Mouse (Mus musculus) frontal cortex, postnatal 25 days (tissue): ENCODE measurements around the gene Unc119.

ENCODE experiments used
- DNase-seq, 2 experiments: peaks; one replicate each; pipeline ENCODE4 v3.0.0; 2022; ENCODE audit warnings: low spot score in 2 of 2

Unc119 gene

DNA sequence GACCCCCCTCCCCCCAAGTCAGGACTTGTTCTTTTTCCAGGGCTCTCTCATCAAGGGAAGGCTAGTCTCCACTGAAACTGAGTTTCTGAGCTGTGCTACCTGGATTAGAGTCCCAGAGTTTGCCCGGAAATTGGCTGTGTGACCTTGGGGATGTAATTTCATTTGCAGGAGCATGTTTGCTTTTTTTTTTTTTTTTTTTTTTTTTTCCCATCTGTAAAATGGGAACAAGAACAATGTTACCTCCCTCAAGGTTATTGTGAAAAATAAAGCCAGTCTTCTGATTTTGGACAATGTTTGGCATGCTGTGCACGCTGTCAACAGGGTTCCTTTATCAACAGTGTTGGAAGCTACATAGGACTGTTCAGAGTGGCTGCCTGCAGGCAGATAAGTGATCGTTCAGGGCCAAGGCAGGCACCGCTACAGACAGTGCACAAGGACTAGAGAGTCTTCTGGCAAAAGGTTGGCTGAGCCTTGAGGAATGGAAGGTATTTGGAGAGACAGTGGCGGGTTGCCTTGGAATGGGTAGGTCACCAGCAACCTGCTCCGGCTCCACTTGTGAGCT is 1.1 kb downstream of the Unc119 start:
- no peak for DNase-seq

DNA sequence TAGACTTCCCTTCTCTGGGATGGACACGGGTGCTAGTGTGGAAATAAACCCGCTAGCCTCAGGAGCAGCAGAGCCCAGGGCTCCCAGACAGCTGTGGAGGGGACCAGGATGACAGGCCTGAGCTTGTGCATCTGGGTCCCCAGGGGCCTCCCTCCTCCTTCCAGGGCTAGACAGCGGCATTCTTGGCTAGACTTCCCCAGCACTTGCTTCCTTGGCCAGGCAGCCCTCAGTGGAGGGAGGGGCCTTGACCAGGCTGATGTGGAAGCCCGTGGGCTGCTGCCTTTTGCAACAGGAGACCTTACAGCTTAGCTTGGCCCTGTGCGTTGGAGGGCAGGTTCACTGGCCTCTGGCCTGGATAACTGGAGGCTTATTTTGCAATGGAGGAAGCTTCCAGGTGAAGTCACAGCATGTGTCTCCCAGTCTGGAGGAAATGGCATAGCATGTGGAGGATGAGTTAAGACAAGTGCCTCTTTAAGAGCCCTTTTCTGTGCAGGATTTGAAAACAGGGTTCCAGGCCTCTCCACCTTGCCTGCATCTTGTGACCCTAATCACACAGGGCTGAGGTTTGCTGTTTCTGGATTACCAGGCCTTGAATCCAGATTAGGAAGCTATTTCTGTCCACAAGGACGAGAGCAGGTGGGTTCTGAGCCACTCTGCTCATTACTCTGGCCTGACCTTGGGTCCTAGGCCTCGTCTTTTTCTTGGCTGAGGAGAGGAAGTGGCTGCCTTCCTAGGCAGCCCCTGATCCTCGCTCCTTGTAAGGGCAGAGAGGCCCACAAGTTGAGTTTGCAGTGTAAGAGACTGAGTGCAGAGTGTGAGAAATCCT is 1.8 kb downstream of the Unc119 start:
- DNase-seq: no peak

DNA sequence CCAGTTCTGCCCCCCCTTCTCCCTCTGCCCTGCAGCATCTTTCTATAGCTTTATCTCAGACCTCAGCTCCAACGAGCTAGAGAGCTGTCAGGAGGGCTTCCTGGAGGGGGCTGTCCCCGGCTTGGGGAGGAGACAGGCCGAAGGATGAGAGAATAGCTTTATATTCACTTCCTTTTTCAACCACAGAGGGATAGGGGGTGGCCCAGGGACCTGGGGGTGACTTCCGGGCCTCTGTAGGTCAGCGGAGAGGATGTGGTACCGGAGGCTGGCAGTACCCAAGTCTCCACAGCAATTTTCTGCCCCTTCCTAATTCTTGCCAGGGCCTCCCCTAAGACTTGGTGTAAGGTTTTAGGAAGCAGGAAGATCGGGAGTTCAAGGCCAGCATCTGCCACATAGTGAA is 2.5 kb downstream of the Unc119 start:
- DNase-seq: no peak

DNA sequence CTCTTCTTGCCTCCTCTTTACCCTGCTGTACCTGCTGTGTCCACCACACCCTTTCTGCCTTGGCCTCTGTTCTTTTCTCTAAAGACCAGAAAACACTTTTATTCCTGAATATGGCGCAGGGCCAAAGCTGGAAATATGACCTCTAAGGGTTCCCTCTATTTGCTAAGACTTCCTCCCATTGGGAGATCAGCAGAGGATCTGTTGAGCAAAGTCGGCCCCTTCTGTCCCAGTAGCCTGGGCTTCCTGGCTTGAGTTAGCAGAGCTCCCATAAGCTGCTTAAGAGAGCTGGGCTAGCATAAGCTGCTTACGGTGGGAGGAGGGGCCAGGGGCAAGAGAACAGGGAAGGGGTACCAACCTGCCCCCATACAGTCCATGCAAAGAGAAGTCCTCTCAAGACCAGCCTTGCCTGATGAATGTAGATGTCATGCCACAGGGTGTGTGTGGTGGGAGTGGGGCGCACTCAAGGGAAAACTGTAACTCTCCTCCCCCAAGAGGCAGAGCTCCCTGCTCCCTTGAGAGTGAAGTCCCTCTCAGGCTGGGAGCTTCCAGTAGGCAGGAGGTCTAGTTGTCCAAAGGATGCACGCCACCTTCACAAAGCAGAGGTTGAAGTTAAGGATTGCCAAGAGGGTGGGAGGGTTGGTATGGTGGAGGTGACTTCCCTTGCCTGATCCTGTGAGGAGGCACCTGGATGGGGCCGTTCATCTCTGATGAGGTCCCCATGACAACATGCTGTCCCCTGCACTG is 3.2 kb downstream of the Unc119 start:
- DNase-seq: no peak

DNA sequence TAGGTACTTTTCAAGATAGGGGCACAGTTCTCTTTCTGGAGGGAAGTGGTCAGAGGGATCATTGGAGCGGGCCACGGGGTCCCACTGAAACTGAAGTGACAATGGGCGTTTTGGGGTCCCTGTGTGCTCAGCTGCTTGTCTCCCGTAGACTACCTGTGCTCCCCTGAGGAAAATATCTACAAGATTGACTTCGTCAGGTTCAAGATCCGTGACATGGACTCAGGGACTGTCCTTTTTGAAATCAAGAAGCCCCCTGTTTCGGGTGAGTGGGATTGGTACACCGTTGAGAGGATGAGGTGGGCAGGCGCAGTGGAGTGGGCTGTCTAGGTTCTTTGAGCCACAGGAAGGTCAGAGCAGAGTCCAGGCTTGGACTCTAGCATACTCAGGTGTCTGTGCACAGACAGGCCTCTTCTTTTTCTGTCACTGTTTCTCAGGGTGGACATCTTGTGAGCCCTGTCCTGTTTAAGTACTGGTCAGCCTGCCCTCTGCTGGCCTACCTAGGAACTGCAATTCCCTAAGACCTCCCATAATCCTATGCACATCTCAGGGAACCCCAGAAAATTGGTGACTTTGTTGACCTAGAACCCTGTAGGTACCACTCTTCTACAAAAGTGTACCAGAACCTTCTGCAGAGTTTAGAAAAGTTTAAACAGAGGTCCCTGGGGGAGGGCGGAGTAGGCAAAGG is 3.9 kb downstream of the Unc119 start:
- peak; percentile 55 to 60 for DNase-seq

DNA sequence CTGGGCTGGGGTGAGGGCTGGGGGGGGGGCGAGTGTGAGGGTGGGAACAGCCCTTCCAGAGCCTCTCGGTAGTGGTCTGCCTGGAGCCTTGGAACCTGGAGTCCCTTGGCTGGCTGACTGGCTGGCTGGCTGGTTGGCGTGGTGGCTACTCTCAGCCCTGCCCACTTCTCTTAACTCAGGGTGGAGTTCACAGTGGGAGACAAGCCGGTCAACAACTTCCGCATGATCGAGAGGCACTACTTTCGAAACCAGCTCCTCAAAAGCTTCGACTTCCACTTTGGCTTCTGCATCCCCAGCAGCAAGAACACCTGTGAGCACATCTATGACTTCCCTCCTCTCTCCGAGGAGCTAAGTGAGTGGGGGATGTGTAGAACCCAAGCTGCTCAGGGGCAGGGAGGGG is 4.6 kb downstream of the Unc119 start:
- DNase-seq: no peak

DNA sequence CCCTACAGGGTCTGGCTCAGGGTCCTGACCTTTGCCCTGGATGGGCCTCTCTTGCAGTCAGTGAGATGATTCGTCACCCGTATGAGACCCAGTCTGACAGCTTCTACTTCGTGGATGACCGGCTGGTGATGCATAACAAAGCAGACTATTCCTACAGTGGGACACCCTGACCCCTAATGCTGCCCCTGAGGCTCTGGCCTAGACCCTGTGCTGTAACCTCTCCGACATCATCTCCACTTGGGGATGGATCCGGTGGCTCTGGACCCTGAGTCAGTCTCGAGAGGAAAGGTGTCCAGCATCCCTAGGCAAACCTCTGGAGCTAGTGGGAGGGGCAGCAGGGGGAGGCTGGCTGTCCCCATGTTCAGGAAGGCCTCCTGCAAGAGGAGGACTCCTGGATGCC is 5.2 kb downstream of the Unc119 start:
- DNase-seq: no peak

DNA sequence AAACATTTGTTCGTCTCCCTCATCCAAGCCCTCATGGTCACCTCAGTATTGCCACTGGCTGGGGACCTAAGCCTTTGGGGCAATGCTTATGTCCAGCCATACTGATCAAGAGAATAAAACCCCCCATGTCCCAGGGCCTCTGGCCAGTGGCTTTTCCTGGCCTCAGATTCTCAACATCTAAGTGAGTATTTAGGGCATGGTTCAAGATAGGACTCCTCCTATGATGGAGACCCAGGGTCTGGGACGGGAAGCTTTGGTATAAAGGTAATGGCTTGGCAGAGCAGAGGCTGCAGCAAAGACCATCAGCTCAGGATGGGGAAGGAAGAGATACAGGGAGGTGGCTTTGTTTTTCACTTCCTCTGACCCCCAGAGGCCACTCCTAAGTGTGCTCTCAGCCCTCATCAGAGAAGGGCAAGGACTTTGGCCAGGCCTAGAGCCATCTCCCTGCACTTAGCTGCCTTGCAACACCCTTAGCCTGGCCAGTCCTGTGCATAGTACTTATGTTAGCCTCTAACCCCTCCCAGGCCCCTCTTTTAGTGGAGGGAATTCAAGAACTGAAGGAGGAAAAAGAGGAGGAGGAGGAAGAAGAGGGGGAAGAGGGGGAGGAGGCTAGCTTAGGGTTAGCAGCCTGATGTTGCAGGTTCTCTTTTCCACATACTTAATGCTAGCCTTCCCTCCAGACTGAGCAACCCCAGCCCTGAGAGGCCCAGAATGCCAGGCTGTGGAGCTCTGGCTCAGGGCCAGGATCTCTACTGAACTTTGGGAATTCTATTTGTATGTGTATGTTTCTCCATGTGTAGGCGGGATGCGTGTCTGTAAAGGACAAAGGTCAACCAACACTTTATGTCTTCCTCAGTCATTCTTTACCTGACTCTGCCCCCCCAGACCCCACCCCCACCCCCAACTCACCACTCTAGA is 6.4 kb downstream of the Unc119 start:
- no peak for DNase-seq

DNA sequence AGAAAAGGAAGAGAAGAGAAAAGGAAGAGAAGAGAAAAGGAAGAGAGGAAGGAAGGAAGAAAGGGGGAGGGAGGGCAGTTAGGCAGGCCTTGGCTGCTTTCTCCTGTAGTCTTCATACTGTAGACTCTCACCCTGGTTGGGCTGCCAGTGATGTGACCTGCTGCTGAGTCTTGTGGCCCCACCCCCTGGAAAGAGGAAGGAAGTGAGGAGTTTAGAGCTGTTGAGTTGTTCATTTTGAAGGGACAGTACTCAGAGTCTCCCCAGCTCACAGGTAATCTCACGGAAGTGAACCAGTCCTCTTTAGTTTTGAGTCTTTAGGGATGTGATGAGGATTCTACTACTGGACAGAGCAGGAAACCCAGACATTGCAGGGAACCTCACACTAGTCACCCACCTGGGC is 9.8 kb downstream of the Unc119 start:
- no peak for DNase-seq

DNA sequence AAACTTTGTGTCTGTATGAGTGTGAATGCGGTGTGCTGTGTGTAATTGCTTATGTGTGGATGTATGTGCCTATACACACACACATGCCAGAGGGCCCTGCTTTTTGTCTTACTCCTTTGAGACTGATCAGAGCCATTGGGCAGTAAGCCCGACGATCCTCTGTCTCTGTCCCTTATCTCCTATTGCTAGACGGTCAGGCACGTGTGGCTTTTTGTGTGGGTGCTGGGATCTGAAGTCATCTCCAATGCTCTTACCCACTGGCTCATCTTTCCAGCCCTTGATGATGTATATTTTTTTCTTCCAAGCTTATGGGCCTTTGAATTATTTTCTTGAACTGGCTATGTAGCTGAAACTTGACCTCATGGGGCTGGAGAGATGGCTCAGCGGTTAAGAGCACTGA is 11.6 kb downstream of the Unc119 start:
- DNase-seq: no peak

DNA sequence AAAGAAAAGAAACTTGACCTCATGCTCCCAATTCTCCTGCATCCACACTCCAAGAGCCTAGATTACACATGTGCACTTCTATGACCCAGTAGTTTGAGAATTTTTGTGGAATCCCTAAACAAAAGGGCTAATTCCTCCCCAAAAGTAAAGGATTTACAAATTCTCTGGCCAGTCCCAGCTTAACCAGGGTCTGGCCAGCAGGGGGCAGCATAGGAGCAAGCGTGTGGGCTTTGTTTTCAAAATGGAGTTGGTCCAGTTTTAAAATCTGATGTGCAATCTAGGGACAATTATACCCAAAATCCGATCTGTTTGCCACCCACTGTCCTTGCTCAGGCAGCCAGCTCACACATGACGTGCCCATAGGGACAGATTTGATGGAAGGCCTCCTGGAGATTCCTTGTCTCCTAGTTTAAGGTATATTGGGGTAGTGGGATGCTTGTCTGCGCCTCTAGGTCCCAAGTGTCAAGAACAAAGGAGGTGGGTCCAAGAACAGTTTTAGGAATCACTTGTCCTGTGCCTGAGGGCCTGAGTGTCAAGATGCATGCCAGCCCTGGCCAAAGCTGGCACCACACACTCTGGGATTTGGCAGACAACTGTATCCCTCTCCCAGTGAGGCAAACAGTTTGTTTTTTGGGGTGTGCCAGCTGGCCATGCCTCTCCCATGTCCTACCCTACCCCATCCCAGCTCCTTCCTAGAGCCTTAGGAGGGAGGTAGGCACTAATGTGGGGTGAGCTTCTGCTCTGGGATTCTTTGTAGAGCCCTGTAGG is 12.4 kb downstream of the Unc119 start:
- peak in 1 of 2 experiments; percentile 50 for DNase-seq

DNA sequence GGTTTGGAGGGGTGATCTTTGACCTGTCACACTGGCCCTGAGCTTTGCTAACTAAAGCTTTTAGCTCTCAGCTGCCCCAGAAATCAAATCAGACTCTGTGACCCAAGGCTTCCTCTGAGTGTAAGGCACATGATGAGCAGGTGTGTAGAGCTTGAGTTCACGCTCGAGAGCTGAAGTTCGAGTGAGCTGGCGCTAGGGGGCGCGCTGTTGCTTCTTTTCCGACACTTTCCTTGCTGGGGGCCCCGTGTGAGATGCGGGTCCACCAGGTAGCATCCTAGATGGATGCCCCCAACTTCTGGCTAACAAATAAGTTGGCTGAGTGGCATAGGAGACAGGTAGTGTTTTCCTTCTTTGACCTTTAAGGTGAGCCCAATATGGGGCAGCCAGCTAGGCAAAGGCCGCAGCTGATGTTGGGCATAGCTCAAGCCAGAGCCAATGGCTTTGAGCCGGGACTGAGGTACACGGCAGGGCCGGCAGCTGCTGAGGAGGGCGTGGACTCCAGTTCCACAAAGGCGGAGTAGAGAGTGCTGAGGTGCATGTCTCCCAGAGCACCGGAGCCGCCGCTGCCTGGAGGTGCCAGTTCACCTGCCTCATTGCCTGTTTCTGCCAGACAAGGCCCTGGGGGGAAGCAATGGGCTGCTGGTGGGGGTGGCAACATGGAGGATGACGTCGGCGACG is 15.2 kb downstream of the Unc119 start:
- DNase-seq: no peak

DNA sequence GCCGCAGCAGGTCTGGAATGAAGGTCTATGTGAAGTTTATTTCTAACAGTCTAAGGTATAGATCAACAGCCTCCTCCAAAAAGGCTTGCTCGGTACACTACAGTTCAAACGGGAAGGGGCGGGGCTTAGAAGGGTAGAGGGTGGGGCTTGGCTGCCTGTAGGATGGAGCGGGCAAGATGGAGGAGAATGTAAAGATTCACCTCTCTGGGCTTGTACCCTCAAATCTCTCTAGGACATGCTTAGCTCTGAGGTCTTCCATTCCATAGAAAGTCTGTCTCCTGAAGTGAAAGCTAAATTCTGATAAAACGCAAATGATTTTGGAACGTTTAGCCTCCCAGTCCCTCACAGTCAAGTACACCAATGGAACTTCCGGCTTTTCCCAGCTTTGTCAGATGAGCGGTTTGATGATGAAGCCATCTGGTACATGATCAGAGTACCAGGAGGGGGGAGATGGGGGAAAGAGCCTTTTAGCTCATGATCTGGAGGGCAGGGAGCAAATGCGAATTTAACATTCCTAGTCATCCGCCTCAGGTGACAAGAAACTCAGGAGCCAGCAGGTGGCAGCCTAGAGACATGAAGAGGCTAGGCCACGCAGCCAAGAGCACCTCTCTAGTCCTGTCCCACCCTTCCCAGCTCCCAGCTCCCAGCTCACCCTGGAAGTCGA is 17.0 kb downstream of the Unc119 start:
- peak; percentile 55 to 63 for DNase-seq

DNA sequence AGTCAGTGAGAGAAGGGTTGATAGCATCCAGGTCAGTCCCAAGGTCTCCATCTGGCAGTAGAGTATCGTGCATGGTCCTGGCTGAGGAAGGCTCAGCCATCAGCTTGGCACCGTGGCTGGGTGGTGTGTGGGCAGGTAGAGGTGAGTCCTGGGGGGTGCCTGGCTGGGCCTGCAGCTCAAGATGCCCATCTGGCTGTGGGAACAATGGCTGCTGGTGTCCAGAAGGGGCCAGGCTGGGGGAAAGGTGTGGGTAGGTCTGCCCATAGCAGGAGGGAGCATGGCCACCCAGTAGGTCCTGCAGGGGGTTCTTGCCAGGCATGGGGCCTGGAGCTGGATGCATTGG is 17.5 kb downstream of the Unc119 start:
- DNase-seq: no peak

DNA sequence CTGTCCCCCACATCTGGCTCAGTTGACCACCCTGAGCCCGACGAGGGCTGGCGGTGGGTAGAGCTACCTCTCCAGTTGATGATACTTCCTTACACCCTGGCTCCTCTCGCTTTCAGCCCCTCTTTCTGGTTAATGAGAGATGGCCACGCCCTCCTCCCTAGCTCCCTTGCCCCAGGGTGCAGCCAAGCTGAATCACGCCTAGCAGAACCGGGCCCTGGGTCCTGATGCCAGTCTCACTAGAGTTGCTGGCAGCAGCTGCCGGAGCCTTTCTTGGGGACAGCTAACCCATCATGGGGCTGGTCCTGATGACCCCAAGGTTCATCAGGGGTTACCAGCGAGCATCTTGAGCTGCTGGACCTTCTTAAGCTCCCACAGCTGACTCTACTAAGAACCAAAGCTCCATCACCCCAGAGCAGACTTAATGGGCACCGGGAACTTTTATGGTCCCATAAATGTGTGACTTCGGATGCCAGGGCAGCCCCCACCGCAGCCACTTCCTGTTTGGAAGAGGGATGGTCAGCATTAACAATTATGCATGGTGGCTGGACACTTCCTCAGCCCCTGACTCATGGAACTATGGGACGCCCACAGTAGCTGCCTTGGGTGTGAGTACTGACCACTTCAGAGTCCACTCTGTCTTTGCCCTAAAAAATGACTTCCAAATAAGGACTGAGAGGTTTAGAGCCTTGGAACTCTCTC is 20.2 kb downstream of the Unc119 start:
- DNase-seq: no peak

DNA sequence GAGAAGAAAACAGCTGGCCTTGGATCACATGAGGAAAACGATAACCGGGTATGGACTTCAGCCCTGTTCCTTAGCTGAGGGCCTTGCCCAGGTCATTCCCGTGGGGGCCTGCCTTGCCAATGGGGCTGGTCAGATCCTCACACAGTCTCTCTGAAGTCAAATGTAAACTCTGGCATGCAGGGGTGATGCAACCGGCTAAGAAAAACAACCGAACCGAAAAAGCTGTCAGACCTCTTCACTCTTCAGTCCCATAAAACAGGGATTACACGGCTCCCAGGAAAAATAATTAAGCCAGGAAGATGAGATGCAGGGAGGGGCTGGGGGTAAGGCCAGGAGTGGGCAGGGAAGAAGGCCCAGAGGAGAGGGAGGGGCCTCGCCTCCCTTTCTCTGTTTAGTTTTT is 20.8 kb downstream of the Unc119 start:
- no peak for DNase-seq

DNA sequence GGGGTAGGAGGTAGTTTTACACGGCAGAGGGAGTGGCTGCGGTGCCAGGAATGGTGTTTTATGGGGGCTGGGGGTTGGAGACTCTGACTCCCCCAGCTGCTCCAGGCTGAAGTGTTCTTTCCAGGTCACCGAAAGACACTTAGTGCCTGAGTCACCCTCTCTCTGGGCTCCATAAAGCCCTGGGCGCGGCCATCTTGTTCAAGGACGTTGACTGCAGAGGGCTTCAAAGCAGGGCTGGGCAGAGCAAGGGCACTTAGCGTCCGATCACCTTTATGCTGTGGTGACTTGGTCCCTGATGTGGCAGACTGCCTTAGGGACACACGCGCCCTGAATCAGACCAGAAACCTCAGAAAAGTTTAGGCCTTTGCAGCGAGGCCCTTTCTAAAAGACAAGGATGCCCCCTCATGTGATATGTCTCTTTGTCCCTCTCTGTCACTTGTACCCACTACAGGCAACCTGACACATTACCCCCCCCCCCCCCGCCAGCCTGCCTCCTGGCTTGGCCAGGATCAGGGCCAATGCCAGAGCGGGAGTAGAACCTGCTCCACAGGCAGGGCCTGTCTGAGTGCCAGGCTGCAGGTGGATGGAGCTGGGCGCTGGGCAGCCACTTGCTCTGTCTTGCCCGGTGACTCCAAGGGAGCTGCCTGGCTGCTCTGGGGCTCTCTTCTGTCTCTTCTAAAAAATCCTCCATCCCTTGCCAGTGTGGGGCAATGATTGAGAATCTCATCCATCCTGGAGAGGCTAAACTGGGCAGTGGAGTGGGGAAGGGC is 24.4 kb downstream of the Unc119 start:
- DNase-seq: no peak

DNA sequence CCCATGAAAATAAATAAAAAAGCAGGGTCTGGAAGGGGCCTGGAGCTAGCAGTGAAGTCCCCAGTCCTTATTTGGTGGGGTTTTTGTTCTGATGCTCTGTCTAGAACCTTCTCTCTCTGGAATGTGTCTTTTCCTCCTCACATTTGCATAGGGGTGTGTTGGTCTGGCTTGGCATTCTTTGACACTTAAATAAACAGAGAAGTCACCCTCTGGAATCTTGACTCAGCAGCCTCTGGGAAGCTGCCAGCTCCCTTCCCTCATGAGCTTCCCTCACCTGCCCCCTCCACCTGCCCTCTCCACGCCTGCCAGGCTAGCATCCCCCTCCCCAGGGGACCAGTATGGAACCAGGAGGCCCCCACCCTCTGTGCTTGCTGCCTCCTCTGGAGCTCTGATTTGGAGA is 27.1 kb downstream of the Unc119 start:
- no peak for DNase-seq
